26 mouse cellular contexts compared by ENCODE assay signal in genomic region chr16:27723445-27723844, GRCm38 (mm10).
"Had no signal": no experiment of that assay in that cellular context is flagged by ENCODE, and none has a peak within 500 bp of the region (broad histone marks: within the 10 kb centered on the region; RNA-seq: fewer than 3 reads in every experiment).

No protein-coding gene starts in this region.

- H3K27ac ChIP-seq: heart, embryonic 10.5 days; hindbrain, embryonic 10.5 days; hindbrain, embryonic 13.5 days; hindbrain, embryonic 15.5 days; hindbrain, postnatal 0 days; kidney, embryonic 15.5 days; kidney, postnatal 0 days; limb, embryonic 13.5 days; limb, embryonic 15.5 days; liver, embryonic 12.5 days; liver, embryonic 14.5 days had no signal

- H3K9me3 ChIP-seq: heart, embryonic 10.5 days; heart, embryonic 12.5 days; hindbrain, embryonic 10.5 days; hindbrain, embryonic 13.5 days; hindbrain, embryonic 15.5 days; kidney, embryonic 15.5 days; limb, embryonic 13.5 days; limb, embryonic 15.5 days; liver, embryonic 12.5 days had no signal

- H3K27me3 ChIP-seq: heart, embryonic 12.5 days; hindbrain, embryonic 13.5 days; hindbrain, embryonic 15.5 days; kidney, embryonic 15.5 days; limb, embryonic 13.5 days; limb, embryonic 15.5 days; liver, embryonic 12.5 days had no signal

- H3K36me3 ChIP-seq: heart, embryonic 10.5 days; heart, embryonic 12.5 days; hindbrain, embryonic 10.5 days; hindbrain, embryonic 13.5 days; hindbrain, embryonic 15.5 days; kidney, embryonic 15.5 days; limb, embryonic 13.5 days; limb, embryonic 15.5 days; liver, embryonic 12.5 days had no signal

- ATAC-seq: hindbrain, postnatal 0 days; intestine, embryonic 16.5 days; liver, embryonic 12.5 days had no signal

- H3K4me1 ChIP-seq: heart, embryonic 10.5 days; heart, embryonic 12.5 days; hindbrain, embryonic 10.5 days; hindbrain, embryonic 13.5 days; hindbrain, embryonic 15.5 days; kidney, embryonic 15.5 days; limb, embryonic 13.5 days; limb, embryonic 15.5 days; liver, embryonic 12.5 days had no signal

- H3K9ac ChIP-seq: heart, embryonic 12.5 days; hindbrain, embryonic 13.5 days; hindbrain, embryonic 15.5 days; kidney, embryonic 15.5 days; limb, embryonic 13.5 days; limb, embryonic 15.5 days; liver, embryonic 12.5 days; liver, embryonic 14.5 days had no signal

- H3K4me2 ChIP-seq: heart, embryonic 12.5 days; hindbrain, embryonic 13.5 days; hindbrain, embryonic 15.5 days; kidney, embryonic 15.5 days; limb, embryonic 13.5 days; limb, embryonic 15.5 days; liver, embryonic 12.5 days had no signal

- DNase-seq: gastrocnemius, postnatal 10 days; gastrocnemius, postnatal 25 days; heart, adult 18-20 months; heart, postnatal 10 days; heart, postnatal 4 days; kidney, adult 11 months; kidney, adult 2 months; kidney, adult 9 months; kidney, postnatal 14 days; kidney, postnatal 36 days; layer of hippocampus, adult 9-11 months; layer of hippocampus, postnatal 36 days; left cerebral cortex, postnatal 4 days had no signal

- H3K4me3 ChIP-seq: heart, embryonic 10.5 days; heart, embryonic 12.5 days; hindbrain, embryonic 10.5 days; hindbrain, embryonic 13.5 days; hindbrain, embryonic 15.5 days; kidney, embryonic 15.5 days; limb, embryonic 13.5 days; limb, embryonic 15.5 days; liver, embryonic 12.5 days had no signal
